Mouse (Mus musculus): ENCODE measurements around the gene Phox2b.

The Phox2b gene

GRCm38 (mm10) chr5:67098733-67099323 lies at the start of gene Phox2b:
TSS of gene Phox2b (minus strand) at chr5:67099301.
- no peak for DNase-seq (ENCODE audit: low read depth in 1 of 2, low spot score in 2 of 2)

GRCm38 (mm10) chr5:67142622-67143021 lies 43.5 kb upstream of the Phox2b start:
- no peak for DNase-seq (ENCODE audit: low read depth in 1 of 2, low spot score in 2 of 2)

GRCm38 (mm10) chr5:67139052-67140015 lies 40.2 kb upstream of the Phox2b start:
- no peak for DNase-seq (ENCODE audit: low read depth in 1 of 2, low spot score in 2 of 2)

- no peak for DNase-seq (ENCODE audit: low read depth in 1 of 2, low spot score in 2 of 2)
These were observed 39.5 kb upstream of the Phox2b start for GRCm38 (mm10) chr5:67138643-67139042.

GRCm38 (mm10) chr5:67134698-67135097 lies 35.6 kb upstream of the Phox2b start:
- no peak for DNase-seq (ENCODE audit: low read depth in 1 of 2, low spot score in 2 of 2)

GRCm38 (mm10) chr5:67131671-67132070 lies 32.6 kb upstream of the Phox2b start:
- DNase-seq (ENCODE audit: low read depth in 1 of 2, low spot score in 2 of 2), result no peak

- DNase-seq (ENCODE audit: low read depth in 1 of 2, low spot score in 2 of 2), result no peak
These were observed 7.2 kb upstream of the Phox2b start for GRCm38 (mm10) chr5:67106261-67106660.

- no peak for DNase-seq (ENCODE audit: low read depth in 1 of 2, low spot score in 2 of 2)
These were observed 3.9 kb upstream of the Phox2b start for GRCm38 (mm10) chr5:67103016-67103415.

GRCm38 (mm10) chr5:67101793-67102600 lies 2.9 kb upstream of the Phox2b start:
- DNase-seq (ENCODE audit: low read depth in 1 of 2, low spot score in 2 of 2), result no peak

GRCm38 (mm10) chr5:67101395-67101760 lies 2.3 kb upstream of the Phox2b start:
- DNase-seq (ENCODE audit: low read depth in 1 of 2, low spot score in 2 of 2), result no peak

GRCm38 (mm10) chr5:67100564-67101394 lies 1.7 kb upstream of the Phox2b start:
- no peak for DNase-seq (ENCODE audit: low read depth in 1 of 2, low spot score in 2 of 2)

GRCm38 (mm10) chr5:67099393-67100271 lies 531 bp upstream of the Phox2b start:
- DNase-seq (ENCODE audit: low read depth in 1 of 2, low spot score in 2 of 2), result no peak

GRCm38 (mm10) chr5:67098051-67098732 lies 909 bp downstream of the Phox2b start:
- DNase-seq (ENCODE audit: low read depth in 1 of 2, low spot score in 2 of 2), result no peak

- no peak for DNase-seq (ENCODE audit: low read depth in 1 of 2, low spot score in 2 of 2)
These were observed 1.7 kb downstream of the Phox2b start for GRCm38 (mm10) chr5:67097106-67098050.

- no peak for DNase-seq (ENCODE audit: low read depth in 1 of 2, low spot score in 2 of 2)
These were observed 2.7 kb downstream of the Phox2b start for GRCm38 (mm10) chr5:67096378-67096771.

GRCm38 (mm10) chr5:67095651-67096377 lies 3.3 kb downstream of the Phox2b start:
- no peak for DNase-seq (ENCODE audit: low read depth in 1 of 2, low spot score in 2 of 2)

GRCm38 (mm10) chr5:67095153-67095552 lies 3.9 kb downstream of the Phox2b start:
- DNase-seq (ENCODE audit: low read depth in 1 of 2, low spot score in 2 of 2), result no peak

Measured in monocyte, adult 2 months (primary cell).